Mouse (Mus musculus) neural tube, embryonic 10.5 days (tissue): ENCODE data around the gene Aspg.
A peak's percentile ranks its signal among the peaks of the same experiment; 100 is the strongest.

ENCODE experiments used
- DNase-seq: peaks from one replicate; pipeline ENCODE4 v3.0.0-alpha.2; 2017; ENCODE audit warnings: low spot score; ENCODE audit errors: extremely low spot score

Gene Aspg

DNA sequence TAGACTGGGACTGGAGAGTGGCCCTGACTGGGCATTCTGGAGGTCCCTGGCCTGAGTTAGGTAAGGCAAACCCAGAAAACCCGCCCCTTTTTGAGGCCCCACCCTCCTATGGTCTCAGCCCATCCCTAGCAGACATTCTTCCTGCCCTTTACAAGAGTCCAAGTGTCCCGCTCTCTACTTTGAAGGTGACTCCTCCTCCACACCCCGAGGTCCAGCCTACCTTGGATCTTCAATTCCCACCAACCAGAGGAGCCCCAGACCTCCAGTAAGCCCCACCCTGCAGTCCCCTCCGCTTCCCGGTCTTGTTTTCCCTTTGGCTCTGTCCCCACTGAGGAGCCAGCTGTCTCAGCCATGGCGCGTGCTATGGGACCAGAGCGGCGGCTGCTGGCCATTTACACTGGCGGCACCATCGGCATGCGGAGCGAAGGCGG lies at the start of gene Aspg:
Gene Aspg, plus strand, starts transcription at position 139 of the 431 bp plus-strand sequence.
- DNase-seq, result peak; percentile 51

DNA sequence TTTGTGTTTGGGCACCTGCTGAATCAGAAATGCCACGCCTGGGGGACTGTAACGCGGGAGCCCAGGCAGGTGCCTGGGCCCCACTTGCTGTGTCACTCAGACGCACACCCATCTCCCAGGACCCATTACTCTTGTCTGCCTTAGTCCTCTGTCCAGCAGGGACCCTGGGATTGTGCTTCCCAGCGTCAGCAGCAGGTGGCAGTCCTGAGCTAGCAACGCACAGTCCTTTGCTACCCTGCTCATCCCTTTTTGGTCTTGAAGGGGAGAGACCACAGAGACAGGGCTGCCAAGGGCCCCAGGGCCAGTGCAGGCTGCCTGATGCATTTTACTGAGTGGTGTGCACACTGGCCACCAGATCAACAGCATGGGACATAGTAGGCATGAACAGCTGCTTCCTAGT lies 28.8 kb upstream of the Aspg start:
- peak; percentile 78 for DNase-seq

DNA sequence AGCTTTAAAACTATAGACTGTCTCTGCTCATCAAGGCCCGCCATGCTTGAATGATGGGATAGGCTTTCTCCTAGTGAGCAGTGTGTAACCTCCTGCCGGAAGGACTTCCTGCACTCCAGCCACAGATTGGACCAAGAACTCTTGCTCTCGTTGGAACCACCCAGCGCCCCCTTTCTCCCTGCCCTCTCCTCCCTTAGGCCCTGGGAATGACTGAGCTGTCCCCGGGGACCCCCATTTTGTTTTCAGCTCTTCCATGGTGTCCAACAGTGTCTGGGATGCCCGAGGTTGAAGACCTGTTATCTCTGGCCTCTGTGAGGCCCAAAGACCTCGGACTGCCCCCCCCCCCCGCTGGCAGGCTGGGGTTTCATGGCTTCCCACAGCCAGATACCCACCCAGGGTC lies 26.6 kb upstream of the Aspg start:
- no peak for DNase-seq

DNA sequence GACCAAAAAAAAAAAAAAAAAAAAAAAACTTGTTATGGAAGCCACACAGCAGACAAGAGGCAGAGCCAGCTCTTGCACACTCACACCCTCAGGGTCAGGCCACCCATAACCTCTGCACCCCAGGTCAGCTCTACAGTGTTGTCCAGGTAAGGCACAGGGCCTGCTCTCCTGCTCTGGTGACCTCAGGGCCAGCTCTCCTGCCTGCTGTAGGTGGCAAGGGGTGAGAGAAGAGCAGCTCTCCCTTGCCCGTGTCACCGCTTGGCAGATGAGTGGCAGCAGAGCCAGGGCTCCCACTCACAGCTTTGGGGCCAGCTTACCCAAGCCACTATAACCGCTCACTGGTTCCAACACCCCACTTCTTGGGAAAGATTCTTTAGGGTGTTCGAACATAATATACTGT lies 25.6 kb upstream of the Aspg start:
- DNase-seq, result no peak

DNA sequence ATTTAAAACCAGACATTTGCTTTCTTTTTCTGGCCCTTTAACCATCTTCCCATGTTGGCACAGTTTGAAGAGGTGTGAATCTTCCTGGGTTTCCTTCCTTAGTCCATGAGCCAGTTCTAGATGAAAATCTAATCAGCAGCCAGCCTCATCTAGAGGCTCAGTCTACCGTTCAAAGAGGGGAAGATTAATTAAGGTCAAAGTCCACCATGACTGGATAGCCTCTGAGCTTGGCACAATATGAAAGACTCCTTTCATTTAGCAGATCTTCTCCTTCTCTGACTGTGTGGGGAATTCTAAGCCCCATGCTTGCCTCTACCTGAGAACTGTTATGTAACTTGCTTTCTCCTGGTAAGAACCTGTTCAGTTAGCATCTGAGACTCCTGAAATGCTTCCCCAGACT lies 24.2 kb upstream of the Aspg start:
- no peak for DNase-seq

DNA sequence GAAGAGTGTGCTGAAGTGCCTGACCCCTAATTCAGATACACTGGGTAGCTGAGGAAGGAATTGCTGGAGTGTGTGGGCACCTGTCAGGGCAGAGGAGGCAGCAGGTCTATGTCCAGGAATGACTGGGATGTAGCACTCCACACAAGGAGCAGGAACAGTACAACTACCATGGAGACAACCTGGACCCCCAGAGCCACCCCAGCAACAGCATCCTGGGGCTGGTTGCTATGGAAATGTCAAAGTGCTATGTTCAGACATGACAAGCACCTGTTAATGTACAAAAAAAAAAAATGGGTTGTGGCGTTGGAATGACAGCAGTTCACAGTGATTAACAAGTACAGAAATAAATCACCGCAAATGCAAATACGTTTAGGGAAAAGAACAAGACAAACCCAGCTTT lies 20.2 kb upstream of the Aspg start:
- DNase-seq, result no peak

DNA sequence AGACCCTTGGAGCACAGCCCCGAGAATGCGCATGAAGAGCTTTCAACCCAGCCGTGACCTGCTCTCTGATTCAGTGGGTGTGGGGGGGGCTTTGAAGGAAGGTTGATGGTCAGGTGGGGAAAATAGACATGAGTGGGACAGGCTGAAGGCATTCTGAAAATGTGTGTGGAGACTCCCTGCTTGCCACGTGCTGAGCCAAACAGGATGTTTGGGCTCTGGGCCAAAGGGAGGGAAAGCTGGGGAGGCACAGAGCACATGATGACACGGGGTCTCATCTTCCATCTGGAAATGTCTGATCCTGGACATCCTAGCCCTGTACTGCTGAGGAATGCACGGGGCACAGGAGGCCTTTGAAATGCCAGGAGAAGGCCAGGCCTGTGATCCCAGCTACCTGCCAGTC lies 19.8 kb upstream of the Aspg start:
- DNase-seq, result no peak

DNA sequence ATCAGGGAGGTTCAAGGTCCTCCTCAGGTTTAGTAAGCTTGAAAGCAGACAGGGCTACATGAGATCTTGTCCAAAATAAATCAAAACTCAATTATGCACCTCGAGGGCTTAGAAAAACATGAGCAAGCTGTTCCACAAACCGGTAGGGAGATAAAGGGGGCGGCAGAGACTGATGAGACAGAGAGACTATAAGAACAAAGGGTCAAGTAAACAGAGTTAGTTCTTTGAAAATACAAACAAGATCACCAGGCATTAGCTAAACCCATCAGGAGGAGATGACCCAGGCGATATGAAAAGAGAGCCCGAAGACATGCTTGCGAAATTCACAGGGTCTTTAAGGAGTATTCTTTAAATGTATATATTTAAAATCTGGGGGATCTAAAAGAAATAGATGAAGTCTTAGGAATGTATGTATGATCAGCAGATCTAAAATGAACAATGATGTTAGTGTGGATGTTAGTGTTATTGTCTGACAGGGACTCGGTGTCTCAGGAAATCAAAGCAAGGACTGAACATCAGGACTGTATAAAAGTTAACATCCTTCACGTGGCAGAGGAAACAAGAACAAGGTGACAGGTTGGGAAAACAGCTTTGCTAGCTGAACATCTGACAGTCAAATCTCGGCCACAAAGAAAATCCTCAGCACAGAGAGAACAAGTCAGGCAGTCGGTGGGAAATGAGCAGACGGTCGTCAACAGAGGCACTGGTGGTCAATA lies 17.7 kb upstream of the Aspg start:
- DNase-seq, result no peak

DNA sequence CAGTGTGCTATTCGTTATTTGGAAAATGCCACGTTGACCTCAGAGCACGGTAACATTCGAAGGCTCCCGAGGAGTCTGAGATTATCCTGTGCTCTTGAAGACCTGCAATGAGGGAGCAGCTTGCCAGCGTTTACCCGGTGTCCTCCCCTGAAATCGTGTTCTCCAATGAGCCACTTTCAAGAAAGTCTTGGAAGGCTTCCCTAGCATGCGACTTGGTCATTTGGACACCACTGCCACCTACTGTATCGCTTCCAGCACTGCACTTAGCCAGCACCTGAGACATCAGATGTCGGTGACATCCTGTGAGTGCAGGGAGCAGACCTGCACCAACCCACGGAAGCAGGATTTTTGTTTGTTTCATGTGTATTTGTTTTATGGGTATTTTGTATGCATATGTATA lies 15.4 kb upstream of the Aspg start:
- peak; percentile 57 for DNase-seq

DNA sequence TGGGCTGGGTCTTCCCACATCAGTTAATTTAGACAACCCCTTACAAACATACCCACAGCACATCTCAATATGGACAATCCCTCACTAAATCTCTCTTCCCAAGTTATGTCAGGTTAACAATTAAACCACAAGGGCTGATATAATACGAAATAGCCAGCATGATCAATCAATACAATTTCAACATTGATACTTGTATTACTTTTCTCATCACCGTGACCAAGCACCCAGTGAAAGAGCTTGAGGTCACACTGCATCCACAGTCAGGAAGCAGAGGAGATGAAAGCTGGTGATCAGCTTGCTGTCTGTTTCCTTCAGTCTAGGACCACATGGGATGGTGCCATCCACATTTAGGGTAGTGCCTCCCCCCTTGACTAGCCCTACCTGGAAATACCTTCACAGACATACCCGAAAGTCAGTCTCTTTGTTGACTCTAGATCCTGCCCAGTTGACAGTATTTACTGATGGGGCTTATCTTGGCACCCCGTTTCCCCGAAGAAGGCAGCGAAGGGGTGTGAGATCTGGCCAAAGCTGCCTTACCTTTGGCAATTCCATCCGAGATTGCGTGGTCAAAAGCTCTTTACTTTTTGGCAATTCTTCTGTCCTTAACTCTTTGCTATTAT lies 12.1 kb upstream of the Aspg start:
- no peak for DNase-seq

DNA sequence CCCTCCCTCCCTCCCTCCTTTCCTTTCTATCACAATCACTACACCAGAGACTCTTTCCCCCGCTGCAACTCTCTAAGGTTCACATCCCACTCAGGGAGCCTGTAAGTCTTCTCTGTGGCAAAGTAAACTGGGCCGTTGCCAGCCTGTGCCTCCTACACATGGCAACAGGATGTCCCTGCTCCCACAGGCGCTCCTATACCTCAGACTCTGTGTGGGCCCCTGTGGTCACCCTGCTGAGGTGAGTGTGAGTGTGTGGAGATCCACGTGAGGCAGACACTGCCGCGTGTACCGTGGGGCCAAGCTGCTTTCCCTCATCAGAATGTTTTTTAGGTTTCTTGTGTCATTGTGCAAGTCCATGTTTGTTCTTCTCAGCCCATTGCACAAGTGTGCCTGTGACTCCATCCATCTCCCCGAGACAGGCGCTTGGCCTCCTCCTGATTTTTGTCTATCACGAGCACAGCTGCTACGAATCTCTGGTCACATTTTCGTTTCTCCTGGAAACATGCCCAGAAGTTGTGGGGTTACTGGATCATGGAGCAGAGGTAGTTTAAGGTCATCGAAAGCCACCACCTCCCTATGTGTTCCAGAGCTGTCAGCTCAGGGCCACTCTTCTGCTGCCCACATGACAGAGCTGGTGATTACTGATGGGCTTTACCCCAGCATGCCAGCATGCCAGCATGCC lies 10.3 kb upstream of the Aspg start:
- no peak for DNase-seq

DNA sequence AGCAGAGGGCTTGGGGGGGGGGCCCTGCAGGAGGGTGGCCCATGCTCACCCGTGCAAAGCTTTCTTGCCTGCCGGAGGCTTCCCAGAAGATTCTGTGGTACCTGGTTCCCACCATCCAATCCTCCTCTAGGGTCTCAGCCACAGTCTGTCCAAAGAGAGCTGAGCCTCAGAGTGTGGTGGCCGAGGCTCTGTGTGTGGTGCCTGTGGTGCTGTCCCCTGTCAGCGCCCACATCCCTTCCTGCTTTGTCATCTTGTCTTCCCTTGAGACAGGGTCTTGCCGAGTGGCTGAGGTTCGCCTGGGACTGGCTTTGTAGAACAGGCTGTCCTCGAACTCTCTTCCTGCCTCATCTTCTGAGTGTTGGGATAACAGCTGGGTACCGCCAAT lies 9.8 kb upstream of the Aspg start:
- no peak for DNase-seq

DNA sequence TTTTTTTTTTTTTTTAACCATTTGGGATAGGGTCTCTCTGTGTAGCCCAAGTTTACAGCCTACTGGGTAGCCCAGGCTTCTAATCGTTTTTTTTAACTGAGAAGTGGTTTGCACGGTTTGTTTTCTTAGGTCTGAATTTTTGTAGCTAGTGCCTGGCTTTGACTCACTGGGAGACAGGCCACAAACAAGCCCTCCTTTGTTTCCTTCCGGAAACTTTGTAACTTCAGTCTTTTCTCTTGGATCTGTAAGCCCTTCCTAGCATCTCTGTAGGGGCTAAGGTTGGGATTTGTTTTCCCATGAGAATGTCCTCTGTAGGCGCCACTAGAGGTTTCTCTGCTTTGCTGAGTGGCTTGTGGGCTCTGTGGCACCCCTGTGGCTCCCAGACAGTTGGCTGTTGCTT lies 6.4 kb upstream of the Aspg start:
- no peak for DNase-seq

DNA sequence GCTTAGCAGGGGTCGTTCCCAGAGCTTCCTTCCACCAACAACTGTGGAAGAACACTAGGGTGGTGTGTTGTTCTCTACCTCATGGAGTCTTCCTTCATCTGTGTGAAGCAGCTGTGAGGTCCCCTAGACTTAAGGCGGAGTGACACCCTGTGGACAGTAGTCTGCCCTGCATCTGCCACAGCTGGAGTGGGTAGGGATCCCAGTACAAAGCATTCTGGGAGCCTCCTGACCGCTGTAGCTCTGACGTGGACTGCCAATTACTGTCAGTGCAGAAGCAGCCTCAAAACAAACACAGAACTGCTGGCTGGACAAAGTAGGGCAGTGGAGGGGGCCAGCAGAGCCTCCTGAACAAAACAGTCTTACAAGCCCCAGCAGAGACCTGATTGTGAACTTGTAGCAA lies 5.4 kb upstream of the Aspg start:
- DNase-seq, result no peak

DNA sequence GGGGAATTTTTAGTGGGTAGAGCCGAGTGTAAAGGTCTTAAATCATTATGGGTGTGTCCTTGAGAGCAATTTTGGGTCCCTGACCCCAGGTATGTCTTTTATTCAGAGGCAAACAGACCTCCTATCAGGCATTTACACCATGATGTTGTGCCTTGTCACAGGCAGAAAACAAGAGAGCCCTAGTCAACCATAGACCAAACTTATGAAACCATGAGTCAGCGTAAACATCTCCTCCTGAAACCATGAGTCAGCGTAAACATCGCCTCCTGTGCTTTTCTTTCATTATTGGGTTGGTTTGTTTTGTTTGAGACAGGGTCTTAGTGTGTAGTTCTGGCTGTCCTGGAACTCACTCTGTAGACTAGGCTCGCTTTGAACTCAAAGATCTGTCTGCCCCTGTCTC lies 3.3 kb upstream of the Aspg start:
- no peak for DNase-seq

DNA sequence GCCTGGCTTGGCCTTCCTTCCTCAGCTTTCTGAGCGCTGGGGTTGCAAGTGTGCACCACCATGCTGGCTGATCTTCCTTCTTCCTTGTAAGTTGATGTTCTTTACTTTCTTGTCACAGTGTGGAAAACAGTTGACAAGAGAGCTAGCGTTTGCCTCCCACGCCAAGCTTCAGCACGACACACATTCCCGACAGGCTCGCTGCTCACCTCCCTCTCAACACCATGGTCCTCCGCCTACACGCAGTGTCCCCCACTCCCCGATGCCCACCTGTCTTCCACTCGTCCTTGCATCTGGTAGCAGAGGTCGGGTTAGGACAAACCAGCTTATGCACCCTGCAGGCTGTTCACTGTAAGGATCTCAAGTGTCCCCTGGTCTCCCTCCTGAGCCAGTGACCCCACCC lies 1.6 kb upstream of the Aspg start:
- no peak for DNase-seq

DNA sequence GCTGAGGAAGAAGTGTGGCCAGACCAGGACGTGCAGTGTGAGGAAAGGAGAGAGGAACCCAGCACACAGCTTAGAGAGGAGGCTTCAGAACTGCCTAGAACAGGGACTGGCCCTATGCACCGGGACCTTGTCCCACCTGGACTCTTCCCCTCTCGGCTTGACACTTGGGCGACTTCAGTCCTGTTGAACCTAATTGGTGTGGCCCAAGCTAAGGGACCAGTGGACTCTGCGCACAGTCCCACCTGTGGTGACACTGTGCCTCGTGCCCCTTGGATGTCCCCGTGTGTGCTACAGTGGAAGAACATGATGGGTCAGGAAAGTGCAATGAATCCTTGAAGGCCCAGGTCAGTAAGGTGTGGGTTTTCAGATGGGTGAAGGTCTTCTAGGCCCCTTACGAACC lies 1.2 kb downstream of the Aspg start:
- no peak for DNase-seq

DNA sequence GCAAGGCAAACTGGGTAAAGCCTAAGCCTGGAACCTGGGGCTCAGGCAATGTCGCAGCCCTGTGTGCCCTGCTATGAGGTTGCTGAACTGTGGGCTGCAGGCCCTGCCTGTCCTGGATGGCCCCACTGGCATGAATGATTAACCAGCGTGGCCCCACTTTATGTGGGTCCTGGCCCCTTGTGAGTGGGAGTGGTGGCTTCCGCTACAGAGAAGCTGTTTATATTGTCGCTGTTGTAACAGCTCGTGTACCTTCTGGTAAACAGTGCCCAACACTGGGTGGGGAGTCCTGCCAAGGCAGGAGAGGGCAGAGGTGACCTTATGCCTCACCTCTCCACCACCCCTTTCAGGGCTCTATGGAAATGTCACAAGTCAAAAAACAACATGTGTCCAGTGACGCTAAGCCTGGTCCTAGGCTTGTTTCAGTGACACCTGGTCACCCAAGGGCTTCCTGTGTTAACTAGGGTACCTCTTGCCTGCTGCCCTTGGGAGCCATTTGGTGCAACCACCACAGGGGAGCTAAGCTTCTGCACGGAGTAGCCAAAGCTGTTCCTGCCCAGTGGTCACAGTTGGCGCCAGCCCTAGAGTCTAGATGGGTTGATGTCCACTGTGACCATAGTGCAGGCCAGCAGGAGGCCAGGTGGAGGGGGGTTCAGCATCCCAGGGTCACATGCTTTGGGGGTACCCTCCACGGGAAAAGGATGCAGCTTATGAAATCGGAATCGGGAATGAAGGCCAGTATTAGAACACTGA lies 2.4 kb downstream of the Aspg start:
- no peak for DNase-seq

DNA sequence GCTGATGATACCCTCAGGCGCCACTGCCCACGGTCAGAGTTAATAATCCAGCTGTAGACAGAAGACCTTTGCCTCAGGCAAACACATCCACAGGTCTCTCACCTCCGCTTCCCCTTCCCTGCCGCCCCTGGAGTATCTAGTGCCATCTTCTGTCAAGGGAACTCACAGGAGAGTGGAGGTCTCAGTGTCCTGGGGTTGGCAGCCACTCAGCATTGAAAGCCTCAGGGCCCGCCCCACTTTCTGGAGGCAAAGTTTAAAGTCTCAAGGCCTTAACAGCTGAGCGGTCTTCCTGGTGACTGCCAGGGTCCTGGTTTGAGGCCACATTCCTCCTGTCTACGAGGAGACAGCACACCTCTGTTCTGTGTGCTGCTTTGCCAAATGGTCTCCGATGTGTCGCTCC lies 3.2 kb downstream of the Aspg start:
- no peak for DNase-seq

DNA sequence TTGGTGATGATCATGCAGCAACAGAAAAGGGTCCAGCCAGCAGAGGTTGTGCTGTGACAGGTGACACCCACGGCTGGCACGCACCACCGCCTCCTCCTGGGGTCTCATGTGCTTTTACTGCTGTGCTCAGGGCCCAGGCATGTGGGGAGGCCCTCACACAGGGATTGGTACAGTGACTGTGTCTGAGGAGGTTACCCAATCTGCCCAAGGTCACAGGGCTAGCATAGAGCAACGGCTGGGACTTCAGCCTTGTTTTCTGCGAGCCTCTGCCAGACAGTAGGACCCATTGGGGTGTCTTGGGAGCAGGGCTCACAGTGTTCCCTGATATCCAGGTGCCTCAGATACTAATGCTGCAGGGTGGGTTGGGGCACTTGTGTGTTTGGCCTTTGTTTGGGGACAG lies 4.8 kb downstream of the Aspg start:
- DNase-seq, result no peak

DNA sequence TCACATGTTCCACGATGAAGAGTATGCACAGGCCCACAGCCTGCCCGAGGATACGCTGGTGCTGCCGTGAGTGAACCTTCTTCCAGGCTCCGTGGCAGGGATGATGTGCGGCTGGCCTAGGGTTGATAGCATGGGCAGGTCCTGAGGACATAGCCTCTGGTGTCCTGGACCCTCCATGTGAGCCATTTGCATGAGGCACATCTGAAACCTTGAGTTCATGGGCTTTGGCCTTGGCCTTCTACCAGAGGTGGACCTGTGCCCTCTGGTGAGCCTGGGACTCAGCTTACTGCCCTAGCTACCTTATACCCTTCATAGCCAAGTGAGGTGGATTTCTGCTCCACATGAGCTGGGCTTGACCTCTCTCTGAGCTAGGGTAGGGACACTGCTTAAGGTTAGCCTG lies 5.8 kb downstream of the Aspg start:
- DNase-seq, result no peak

DNA sequence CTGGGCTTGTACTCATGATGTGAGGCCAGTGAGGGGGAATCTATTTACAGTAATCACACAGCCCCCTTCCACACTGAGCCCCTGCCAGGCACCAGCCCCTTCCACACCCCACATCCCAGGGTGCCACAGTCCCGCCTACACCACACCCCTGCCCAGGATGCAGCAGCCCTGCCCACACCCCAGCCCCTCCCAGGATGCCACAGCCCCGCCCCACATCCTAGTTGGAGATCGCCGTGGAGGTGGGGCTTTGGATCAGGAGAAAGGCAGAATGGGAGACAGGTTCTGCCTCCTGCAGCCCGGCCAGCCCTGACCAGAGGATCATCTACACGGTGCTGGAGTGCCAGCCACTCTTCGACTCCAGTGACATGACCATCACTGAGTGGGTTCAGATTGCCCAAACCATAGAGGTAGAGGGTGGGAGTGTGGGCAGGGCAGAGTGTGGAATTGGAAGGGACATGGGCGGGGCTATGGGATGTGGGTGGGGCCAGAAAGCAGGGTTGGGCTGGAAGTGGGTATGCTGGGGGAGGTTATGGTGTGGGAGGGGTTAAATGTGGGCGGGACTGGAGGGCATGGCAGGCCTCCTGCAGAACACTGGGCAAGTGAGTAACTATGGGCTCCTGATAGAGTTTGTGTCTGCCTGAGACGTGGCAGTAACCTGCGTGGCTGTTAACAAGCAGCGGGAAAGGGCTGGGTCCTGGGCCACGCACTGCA lies 6.4 kb downstream of the Aspg start:
- no peak for DNase-seq
